Mouse (Mus musculus): Measurements from ENCODE around the gene Sinhcaf. TPM values are rescaled to one million over a fixed set of nuclear protein-coding genes. Genes with fewer than 3 reads are reported as not detected.

The Sinhcaf gene
- polyA plus RNA-seq, 1 experiment from 2014 or later, result 144 TPM

GRCm38 (mm10) chr6:148972059-148972848 is 26.0 kb upstream of the Sinhcaf start:
- Histone ChIP-seq H3K9me3 (replicated peaks) (no peaks in the 10 kb centered on the region), H3K27ac (peak overlapping the region; percentile 70), H3K4me1 (peaks cover 17% of the 10 kb centered on the region), H3K36me3 (no peaks in the 10 kb centered on the region), H3K4me3 (replicated peaks) (no peak overlapping the region), H3K9ac (no peak overlapping the region), H3K4me2 (peak overlapping the region; percentile 35), H3K27me3 (no peaks in the 10 kb centered on the region)
- 25% methylated on average over 9 of the region's 9 CpGs for WGBS
- peak; percentile 62 for ATAC-seq (replicated peaks; ENCODE audit: low FRiP score)

DNA sequence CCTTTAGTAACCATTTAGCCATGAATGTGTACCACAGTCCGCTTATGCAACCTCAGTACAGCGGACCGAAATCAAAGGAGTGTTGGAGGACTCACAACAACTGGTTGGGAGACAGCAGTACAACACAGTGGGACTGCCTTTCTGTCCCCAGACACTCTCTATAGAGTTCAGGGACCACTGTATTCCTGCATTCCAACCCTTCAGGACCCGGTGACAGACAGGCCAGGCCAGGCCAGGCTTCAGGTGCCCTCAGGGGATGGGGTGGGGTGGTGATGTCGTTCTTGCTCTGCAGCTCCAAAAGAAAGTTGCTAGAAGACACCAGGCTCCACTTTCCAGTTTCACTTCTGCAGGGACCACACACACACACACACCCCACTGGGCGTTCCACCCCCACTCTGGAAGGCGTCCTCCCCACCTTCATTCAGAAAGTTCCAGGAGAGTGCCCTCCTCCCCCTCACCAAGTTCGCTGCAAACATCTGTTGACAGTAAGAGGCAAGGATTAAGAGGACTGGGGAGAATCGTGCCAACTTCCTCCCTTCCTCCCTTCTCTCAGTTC is 25.2 kb upstream of the Sinhcaf start:
- 32% methylated on average over 9 of the region's 9 CpGs for WGBS
- no peaks in the 10 kb centered on the region for H3K9me3 ChIP-seq (replicated peaks)
- no peak overlapping the region for H3K4me3 ChIP-seq (replicated peaks)
- no peaks in the 10 kb centered on the region for H3K36me3 ChIP-seq
- peak overlapping the region; percentile 70 for H3K27ac ChIP-seq
- H3K4me1 ChIP-seq, result peaks cover 17% of the 10 kb centered on the region
- peak overlapping the region; percentile 35 for H3K4me2 ChIP-seq
- H3K27me3 ChIP-seq, result no peaks in the 10 kb centered on the region
- ATAC-seq (replicated peaks; ENCODE audit: low FRiP score), result peak; percentile 72
- H3K9ac ChIP-seq, result no peak overlapping the region

DNA sequence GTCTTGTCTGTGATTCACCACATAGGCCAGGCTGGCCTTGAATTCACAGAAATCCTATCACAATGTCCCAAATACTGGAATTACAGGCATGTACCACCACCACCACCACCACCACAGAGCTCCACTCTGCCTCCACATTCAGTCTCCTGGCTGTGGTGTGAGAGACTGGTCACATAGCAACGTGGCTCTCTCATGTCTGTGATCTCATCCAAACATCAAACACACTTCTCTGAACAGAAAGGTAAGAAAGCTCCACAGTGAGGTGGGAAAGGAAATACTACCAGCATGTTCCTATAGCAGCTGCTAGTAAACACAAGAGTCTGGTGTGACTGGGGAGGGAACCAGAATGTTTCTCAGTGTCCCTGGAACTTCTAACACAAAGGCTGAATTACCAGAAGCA is 15.0 kb upstream of the Sinhcaf start:
- Histone ChIP-seq H3K4me3 (replicated peaks) (no peak overlapping the region), H3K4me1 (peaks cover 4% of the 10 kb centered on the region; the same call in 1 of the 2 replicates), H3K9me3 (replicated peaks) (no peaks in the 10 kb centered on the region), H3K27me3 (no peaks in the 10 kb centered on the region), H3K9ac (no peak overlapping the region), H3K27ac (no peak overlapping the region), H3K36me3 (no peaks in the 10 kb centered on the region), H3K4me2 (no peak overlapping the region)
- WGBS, result 23% methylated on average over 1 of the region's 1 CpGs
- ATAC-seq (replicated peaks; ENCODE audit: low FRiP score), result no peak

DNA sequence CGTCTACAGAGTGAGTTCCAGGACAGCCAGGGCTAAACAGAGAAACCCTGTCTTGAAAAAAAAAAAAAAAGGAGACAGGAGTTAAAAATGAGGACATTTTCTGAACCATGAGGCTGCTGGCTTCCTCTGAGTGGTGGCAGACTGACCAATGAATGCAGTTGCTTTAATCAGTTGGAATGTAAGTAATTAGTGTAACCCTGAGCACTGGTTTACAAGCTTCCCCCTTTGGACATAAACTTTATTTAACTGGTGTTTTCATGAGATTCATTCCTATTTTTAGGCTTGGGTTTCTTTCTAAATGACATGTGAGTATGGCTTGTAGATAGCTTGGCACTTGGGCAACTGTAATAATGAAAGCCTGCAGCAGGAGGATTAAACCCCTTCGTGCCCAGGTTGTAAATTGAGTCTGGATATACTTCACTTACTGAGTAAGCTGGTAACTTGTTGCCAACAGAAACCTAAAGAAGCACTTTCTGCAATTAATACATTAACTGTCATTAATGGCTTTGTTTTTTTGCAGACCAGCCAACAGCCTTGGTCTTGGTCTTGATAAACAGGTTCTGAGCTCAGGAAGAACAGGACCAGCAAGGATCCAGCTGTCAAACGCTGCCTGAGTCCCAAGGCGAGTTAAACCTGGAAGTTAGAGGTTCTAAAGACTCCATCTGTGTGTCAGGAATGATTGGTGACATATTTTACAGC is 13.4 kb upstream of the Sinhcaf start:
- Histone ChIP-seq H3K9ac (no peak overlapping the region), H3K4me3 (replicated peaks) (no peak overlapping the region), H3K4me2 (no peak overlapping the region), H3K4me1 (peaks cover 4% of the 10 kb centered on the region; the same call in 1 of the 2 replicates), H3K27me3 (no peaks in the 10 kb centered on the region), H3K9me3 (replicated peaks) (no peaks in the 10 kb centered on the region), H3K27ac (no peak overlapping the region), H3K36me3 (no peaks in the 10 kb centered on the region)
- 59% methylated on average over 4 of the region's 4 CpGs for WGBS
- no peak for ATAC-seq (replicated peaks; ENCODE audit: low FRiP score)

DNA sequence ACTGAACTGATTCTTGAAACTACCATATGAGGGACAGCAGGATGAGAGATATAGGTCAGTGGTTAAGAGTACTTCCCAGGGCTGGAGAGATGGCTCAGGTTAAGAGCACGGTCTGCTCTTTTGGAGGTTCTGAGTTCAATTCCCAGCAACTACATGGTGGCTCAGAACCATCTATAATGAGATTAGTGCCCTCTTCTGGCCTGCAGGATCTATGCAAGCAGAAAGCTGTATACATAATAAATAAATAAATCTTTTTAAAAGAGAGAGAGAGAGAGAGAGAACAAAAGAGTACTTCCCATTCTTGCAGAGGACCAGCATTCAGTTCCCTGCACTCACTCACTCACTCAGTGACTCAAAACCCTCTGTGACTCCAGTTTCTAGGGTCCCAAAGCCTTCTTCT is 12.4 kb upstream of the Sinhcaf start:
- Histone ChIP-seq H3K9ac (no peak overlapping the region), H3K36me3 (no peaks in the 10 kb centered on the region), H3K4me2 (no peak overlapping the region), H3K4me1 (peaks cover 4% of the 10 kb centered on the region; the same call in 1 of the 2 replicates), H3K4me3 (replicated peaks) (no peak overlapping the region), H3K9me3 (replicated peaks) (no peaks in the 10 kb centered on the region), H3K27me3 (no peaks in the 10 kb centered on the region), H3K27ac (no peak overlapping the region)
- ATAC-seq (replicated peaks; ENCODE audit: low FRiP score), result no peak
- WGBS, result 97% methylated on average over 1 of the region's 1 CpGs

DNA sequence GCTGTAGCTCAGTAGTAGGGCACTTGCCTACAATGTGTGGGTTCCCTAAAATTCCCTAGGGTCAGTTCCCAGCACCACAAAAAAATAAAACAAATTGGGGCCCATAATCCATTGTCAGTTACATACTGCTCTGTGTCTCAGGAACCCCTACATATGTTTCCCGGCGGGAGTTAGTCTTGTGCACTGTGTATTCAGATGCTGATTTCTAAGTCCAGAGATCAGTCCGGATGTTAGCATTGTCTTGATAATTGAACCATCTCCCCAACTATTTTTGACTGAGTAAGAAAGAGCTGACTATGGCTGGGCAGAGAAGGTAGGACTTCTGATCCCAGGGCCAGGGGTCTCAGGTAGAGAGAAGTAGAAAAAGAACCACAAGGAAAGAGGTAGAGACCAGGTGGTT is 10.8 kb upstream of the Sinhcaf start:
- Histone ChIP-seq H3K4me1 (peaks cover 4% of the 10 kb centered on the region; the same call in 1 of the 2 replicates), H3K9me3 (replicated peaks) (no peaks in the 10 kb centered on the region), H3K4me3 (replicated peaks) (no peak overlapping the region), H3K36me3 (no peaks in the 10 kb centered on the region), H3K27me3 (no peaks in the 10 kb centered on the region), H3K27ac (no peak overlapping the region), H3K9ac (no peak overlapping the region), H3K4me2 (no peak overlapping the region)
- WGBS, result 88% methylated on average over 3 of the region's 3 CpGs
- no peak for ATAC-seq (replicated peaks; ENCODE audit: low FRiP score)

DNA sequence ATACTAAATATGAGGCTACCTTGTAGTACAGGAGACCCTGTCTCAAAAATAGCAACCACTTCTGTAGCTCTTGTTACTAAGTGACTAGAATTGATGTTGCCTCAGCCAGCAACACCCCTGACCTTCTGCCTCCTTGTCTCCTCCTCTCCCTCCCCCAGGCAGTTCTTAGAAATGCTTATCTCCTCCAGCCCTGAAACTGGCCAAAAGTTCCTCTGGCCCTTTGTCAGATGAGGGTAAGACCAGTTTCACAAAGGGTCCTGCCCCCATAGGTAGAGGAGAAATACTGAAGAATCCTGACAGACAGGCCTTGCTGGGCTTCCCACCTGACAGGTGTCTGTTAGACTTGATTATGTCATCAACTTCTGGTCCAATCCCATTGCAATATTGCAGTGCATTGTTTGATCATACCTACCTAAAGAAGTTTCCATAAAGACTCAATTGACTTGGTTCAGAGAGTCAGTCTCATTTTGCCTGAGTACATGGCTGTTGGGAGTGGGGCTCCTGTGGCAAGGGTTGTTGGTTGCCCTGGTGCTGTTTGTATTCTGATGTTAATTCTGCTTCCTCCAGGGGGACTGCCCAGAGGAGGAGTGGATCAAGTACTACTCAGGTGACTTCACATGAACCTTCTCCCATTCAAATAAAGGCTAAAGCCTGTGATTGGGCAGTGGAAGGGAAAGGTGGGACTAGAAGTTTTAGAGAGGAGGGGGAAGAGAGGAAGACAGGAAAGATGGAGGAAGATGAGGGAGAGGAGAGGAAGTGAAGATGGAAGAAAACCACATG is 9.6 kb upstream of the Sinhcaf start:
- Histone ChIP-seq H3K4me3 (replicated peaks) (no peak overlapping the region), H3K36me3 (no peaks in the 10 kb centered on the region), H3K4me1 (peaks cover 4% of the 10 kb centered on the region; the same call in 1 of the 2 replicates), H3K27me3 (no peaks in the 10 kb centered on the region), H3K9me3 (replicated peaks) (no peaks in the 10 kb centered on the region), H3K27ac (no peak overlapping the region), H3K9ac (no peak overlapping the region), H3K4me2 (no peak overlapping the region)
- ATAC-seq (replicated peaks; ENCODE audit: low FRiP score), result no peak

DNA sequence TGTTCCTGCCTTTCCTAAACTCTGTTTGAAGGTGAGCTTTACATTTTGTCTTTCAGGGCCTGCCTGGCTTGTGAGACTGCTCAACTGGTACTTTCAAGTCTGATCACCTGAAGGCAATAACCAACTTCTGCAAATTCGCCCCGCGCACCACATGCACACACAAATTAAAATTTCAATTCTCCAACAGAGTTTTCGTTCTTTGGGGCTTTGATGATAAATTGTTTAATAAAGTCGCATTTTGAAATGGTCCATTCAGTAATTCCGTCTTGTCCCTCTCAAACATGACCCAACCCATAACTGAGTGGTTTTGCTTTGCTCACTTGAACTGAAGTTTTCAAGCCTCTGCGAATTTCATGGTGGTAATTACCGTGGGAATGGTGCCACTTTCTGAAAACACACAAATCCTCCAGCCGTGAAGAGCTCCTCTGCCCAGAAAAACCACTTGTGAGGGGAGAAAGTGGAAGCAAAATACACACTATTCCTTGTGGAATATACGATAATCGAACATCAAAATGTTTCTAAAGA is 676 bp upstream of the Sinhcaf start:
- Histone ChIP-seq H3K9ac (peak overlapping the region; percentile 53), H3K4me3 (replicated peaks) (peak overlapping the region; percentile 80), H3K27me3 (no peaks in the 10 kb centered on the region), H3K4me2 (peak overlapping the region; percentile 79), H3K4me1 (peaks cover 23% of the 10 kb centered on the region), H3K27ac (peak overlapping the region; percentile 97), H3K9me3 (replicated peaks) (no peaks in the 10 kb centered on the region), H3K36me3 (0 out of 2 replicates have a peak, but pooled peaks cover 5% of the 10 kb centered on the region)
- no peak; the same call in 1 of the 2 replicates for ATAC-seq (replicated peaks; ENCODE audit: low FRiP score)
- 20% methylated on average over 11 of the region's 11 CpGs for WGBS

DNA sequence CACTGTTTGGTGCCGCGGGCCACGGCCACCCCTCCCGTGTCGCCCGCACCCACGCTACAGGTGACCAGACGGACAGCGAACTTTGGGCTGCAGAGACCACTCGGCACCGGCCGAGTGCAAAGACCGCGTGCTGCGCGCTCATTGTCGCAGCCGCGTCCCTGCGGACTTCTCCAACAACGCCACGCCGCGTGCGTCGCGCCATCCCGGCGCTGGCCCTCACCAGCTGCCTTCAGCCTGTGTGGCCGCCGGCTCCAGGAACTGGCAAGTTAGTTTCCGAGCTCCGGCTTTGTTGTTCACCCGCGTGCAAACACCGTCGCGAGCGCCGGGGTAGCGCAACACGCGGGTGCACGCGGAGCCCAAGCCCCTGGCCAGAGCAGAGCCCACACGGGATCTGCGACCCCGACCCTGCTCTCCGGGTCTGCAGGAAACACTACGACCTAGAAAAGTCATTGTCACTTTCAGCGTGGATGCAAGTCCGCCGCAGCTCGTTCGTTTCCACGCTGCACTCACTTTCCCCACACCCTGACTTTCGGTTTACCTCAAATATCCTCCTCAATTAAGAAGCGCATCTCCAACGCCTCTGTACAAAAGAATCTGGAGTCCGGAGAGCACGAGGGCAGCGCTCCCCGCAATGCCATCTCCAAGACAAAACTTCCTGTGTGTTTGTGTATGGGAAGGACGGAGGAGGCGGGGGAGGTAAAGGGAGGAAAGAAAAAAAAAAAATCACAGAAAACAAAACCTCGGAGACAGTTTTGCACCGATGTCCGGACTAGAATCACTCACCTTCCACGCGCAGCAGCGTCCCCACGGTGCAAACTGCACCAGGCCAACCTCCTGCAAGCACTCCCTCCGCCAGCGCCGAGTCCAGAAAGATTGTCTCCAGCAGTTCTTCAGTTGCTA is 508 bp downstream of the Sinhcaf start:
- ATAC-seq (replicated peaks; ENCODE audit: low FRiP score), result peak; percentile 22
- peak overlapping the region; percentile 80 for H3K9ac ChIP-seq

GRCm38 (mm10) chr6:148944767-148945508 is 1.3 kb downstream of the Sinhcaf start:
- H3K4me2 ChIP-seq, result peak overlapping the region; percentile 79
- peaks cover 31% of the 10 kb centered on the region for H3K4me1 ChIP-seq
- peak; percentile 61 for ATAC-seq (replicated peaks; ENCODE audit: low FRiP score)
- H3K27ac ChIP-seq, result peak overlapping the region; percentile 97
- WGBS, result under 1% methylated on average over 91 of the region's 92 CpGs
- H3K9me3 ChIP-seq (replicated peaks), result no peaks in the 10 kb centered on the region
- peak overlapping the region; percentile 80 for H3K9ac ChIP-seq
- H3K27me3 ChIP-seq, result no peaks in the 10 kb centered on the region
- peaks cover 6% of the 10 kb centered on the region; the same call in 1 of the 2 replicates for H3K36me3 ChIP-seq
- H3K4me3 ChIP-seq (replicated peaks), result peak overlapping the region; percentile 80

More for the DNA sequence above, 508 bp downstream of the Sinhcaf start:
- no peaks in the 10 kb centered on the region for H3K27me3 ChIP-seq
- under 1% methylated on average over 75 of the region's 75 CpGs for WGBS
- H3K36me3 ChIP-seq, result 0 out of 2 replicates have a peak, but pooled peaks cover 5% of the 10 kb centered on the region
- no peaks in the 10 kb centered on the region for H3K9me3 ChIP-seq (replicated peaks)
- peak overlapping the region; percentile 97 for H3K27ac ChIP-seq
- H3K4me2 ChIP-seq, result peak overlapping the region; percentile 79
- peaks cover 31% of the 10 kb centered on the region for H3K4me1 ChIP-seq
- H3K4me3 ChIP-seq (replicated peaks), result peak overlapping the region; percentile 80

Data from kidney, embryonic 15.5 days (tissue).